ENCODE assay signal across 8 mouse cellular contexts in genomic region chr8:115159208-115159607, GRCm38 (mm10).
DNase-seq lines count a peak whose midpoint lies in the region; ATAC-seq and TF ChIP-seq lines count a peak whose summit lies in the region.

No protein-coding gene starts in this region.

- no peak for ATAC-seq in kidney, postnatal 0 days (replicated peaks; ENCODE audit: low FRiP score, low read depth)
- ATAC-seq in megakaryocyte progenitor cell, adult 5-6 weeks (replicated peaks; ENCODE audit: poor library complexity) = peak; percentile 12; the same call in 1 of the 2 replicates

- peaks cover 11% of the 10 kb centered on the region for H3K27me3 ChIP-seq in heart, embryonic 10.5 days (ENCODE audit: insufficient read depth, poor library complexity, severe bottlenecking)
- H3K27me3 ChIP-seq in kidney, postnatal 0 days (ENCODE audit: insufficient read depth, low read length) = peaks cover 5% of the 10 kb centered on the region; the same call in 1 of the 2 replicates

- 11% methylated on average over 18 of the region's 18 CpGs for WGBS in heart, embryonic 10.5 days
- 9% methylated on average over 18 of the region's 18 CpGs for WGBS in kidney, postnatal 0 days

- peak overlapping the region; percentile 83 for H3K27ac ChIP-seq in heart, embryonic 10.5 days
- no peak overlapping the region for H3K27ac ChIP-seq in kidney, postnatal 0 days

- intact Hi-C loops in left cerebral cortex, postnatal 36 days (cut with DNase I) = loop anchor here (5.0 to 10.0 kb wide), 2 partner anchors 154 to 173 kb away; no protein-coding TSS in a partner anchor

- DNase-seq in left cerebral cortex, postnatal 36 days (ENCODE audit: low spot score in 2 of 2) = peak; percentile 13 to 28
- no peak for DNase-seq in left cerebral cortex, adult 8-10 months (ENCODE audit: low spot score in 2 of 2)
- peak; percentile 31 to 51 for DNase-seq in cerebellum, postnatal 36 days
- no peak for DNase-seq in heart, embryonic 10.5 days (ENCODE audit: low spot score)
- peak; percentile 53 for DNase-seq in kidney, postnatal 0 days (ENCODE audit: low spot score)
- peak; percentile 23 for DNase-seq in telencephalon, adult 2 months (ENCODE audit: low read depth, low spot score)
- no peak for DNase-seq in urinary bladder, postnatal 4 days (ENCODE audit: low spot score in 2 of 2)

- peak overlapping the region; percentile 73 for H3K4me2 ChIP-seq in kidney, postnatal 0 days (ENCODE audit: low read length)

- no peaks in the 10 kb centered on the region for H3K36me3 ChIP-seq in heart, embryonic 10.5 days
- no peaks in the 10 kb centered on the region for H3K36me3 ChIP-seq in kidney, postnatal 0 days (ENCODE audit: insufficient read depth, low read length)

- H3K9me3 ChIP-seq in heart, embryonic 10.5 days = no peaks in the 10 kb centered on the region
- no peaks in the 10 kb centered on the region for H3K9me3 ChIP-seq in kidney, postnatal 0 days (replicated peaks; ENCODE audit: low read length)

- no peak for TF ChIP-seq CTCF in kidney, postnatal 0 days (IDR thresholded peaks at IDR 0.05; ENCODE audit: low read depth)

- peak overlapping the region; percentile 59 for H3K4me3 ChIP-seq in heart, embryonic 10.5 days
- H3K4me3 ChIP-seq in kidney, postnatal 0 days (replicated peaks; ENCODE audit: low read depth, low read length) = peak overlapping the region; percentile 40

- 0 out of 2 replicates have a peak overlapping the region, but pooled peaks have one; percentile 8 for H3K9ac ChIP-seq in kidney, postnatal 0 days (ENCODE audit: low read depth, low read length)

- H3K4me1 ChIP-seq in heart, embryonic 10.5 days = peaks cover 22% of the 10 kb centered on the region
- peaks cover 14% of the 10 kb centered on the region; the same call in 1 of the 2 replicates for H3K4me1 ChIP-seq in kidney, postnatal 0 days (replicated peaks; ENCODE audit: insufficient read depth, low read length)

Comparison
In these comparisons a context has a peak if more than half of its experiments do, and no peak if none do; other contexts are left out.
1. DNase-seq: peak in left cerebral cortex, postnatal 36 days (2 of 2), cerebellum, postnatal 36 days (2 of 2), kidney, postnatal 0 days (single experiment) and telencephalon, adult 2 months (single experiment); none in left cerebral cortex, adult 8-10 months (0 of 2), heart, embryonic 10.5 days (single experiment) and urinary bladder, postnatal 4 days (0 of 2).